8 mouse cellular contexts compared by ENCODE assay signal in genomic region chr12:119238696-119239415, GRCm38 (mm10). TPM values are rescaled to one million over a fixed set of nuclear protein-coding genes. Genes with fewer than 3 reads are reported as not detected.
A peak's percentile ranks its signal among the peaks of the same experiment; 100 is the strongest.
DNase-seq lines count a peak whose midpoint lies in the region; ATAC-seq and TF ChIP-seq lines count a peak whose summit lies in the region.

TSS of gene Itgb8 (minus strand) at chr12:119238802.

- peak; percentile 71 to 89 for DNase-seq in adrenal gland, adult (ENCODE audit: inconsistent age in 2 of 2, low spot score in 1 of 2)
- DNase-seq in gastrocnemius, adult 8-10 months (ENCODE audit: low spot score in 2 of 2), result peak; percentile 36 to 63
- peak; percentile 33 for DNase-seq in hindlimb bud, embryonic 11.5 days (ENCODE audit: extremely low spot score, low read depth, low spot score)
- peak in 1 of 2 experiments; percentile 89 for DNase-seq in left cerebral cortex, adult 2 months (ENCODE audit: extremely low spot score in 1 of 2, low spot score in 2 of 2)
- peak; percentile 32 for DNase-seq in lung, postnatal 25 days (ENCODE audit: low spot score)
- DNase-seq in right cerebral cortex, adult 18-20 months, result peak; percentile 94
- DNase-seq in MN1 (ENCODE audit: low spot score), result no peak

- ATAC-seq in common myeloid progenitor, adult 5-6 weeks (replicated peaks; ENCODE audit: low read depth, poor library complexity, severe bottlenecking), result peak; percentile 84

- no peak for TF ChIP-seq CTCF in left cerebral cortex, adult 2 months (IDR thresholded peaks at IDR 0.05)

- H3K4me3 ChIP-seq in left cerebral cortex, adult 2 months, result peak within 1 kb of the TSS; percentile 73

- intact Hi-C loops in left cerebral cortex, adult 2 months (cut with DNase I), result loop anchor here (2.0 to 10.0 kb wide), 3 partner anchors 30 to 214 kb away; no protein-coding TSS in a partner anchor

- peak within 1 kb of the TSS; percentile 96 for H3K27ac ChIP-seq in left cerebral cortex, adult 2 months

RNA-seq across cellular contexts. Expression of gene Itgb8, which starts in this region (rescaled TPM):
- not detected in 2 replicates for total RNA-seq in common myeloid progenitor, adult 5-6 weeks (2017)
- under 1 TPM; 0.39 to 0.54 (median 0.47) TPM for total RNA-seq in gastrocnemius, adult 8-10 months (2022)
- total RNA-seq in left cerebral cortex, adult 2 months (2021), result 10 to 100 TPM; 38.8 to 39.2 TPM

Comparison
In these comparisons a context has a peak if more than half of its experiments do, and no peak if none do; other contexts are left out.
1. RNA of gene Itgb8 (total RNA-seq): 38.8 to 39.2 TPM in left cerebral cortex, adult 2 months; 0.39 to 0.54 TPM in gastrocnemius, adult 8-10 months and not detected in common myeloid progenitor, adult 5-6 weeks; every median in the first group is over 10 times any median in the second.
2. Peak in ATAC-seq in common myeloid progenitor, adult 5-6 weeks; RNA of the gene not detected or under 1 TPM.
3. Peak in DNase-seq in gastrocnemius, adult 8-10 months; RNA of the gene not detected or under 1 TPM.